Mouse (Mus musculus): Measurements from ENCODE around the gene Gm44973.

- TF ChIP-seq CTCF (IDR thresholded peaks at IDR 0.05) (no peak), EP300 (IDR thresholded peaks at IDR 0.05; ENCODE audit: insufficient read depth, low read depth, low read length) (no peak), POLR2A (IDR thresholded peaks at IDR 0.05; ENCODE audit: insufficient read depth, low read depth, low read length) (no peak)
Measured at GRCm38 (mm10) chr7:5021197-5021596, 5.9 kb downstream of the Gm44973 start.
